Mouse (Mus musculus): ENCODE data around the gene Mybpc2. TPM values are rescaled to one million over a fixed set of nuclear protein-coding genes. Genes with fewer than 3 reads are reported as not detected.

The Mybpc2 gene
- polyA plus RNA-seq, 1 experiment from 2014 or later, result 0.22 TPM

DNA sequence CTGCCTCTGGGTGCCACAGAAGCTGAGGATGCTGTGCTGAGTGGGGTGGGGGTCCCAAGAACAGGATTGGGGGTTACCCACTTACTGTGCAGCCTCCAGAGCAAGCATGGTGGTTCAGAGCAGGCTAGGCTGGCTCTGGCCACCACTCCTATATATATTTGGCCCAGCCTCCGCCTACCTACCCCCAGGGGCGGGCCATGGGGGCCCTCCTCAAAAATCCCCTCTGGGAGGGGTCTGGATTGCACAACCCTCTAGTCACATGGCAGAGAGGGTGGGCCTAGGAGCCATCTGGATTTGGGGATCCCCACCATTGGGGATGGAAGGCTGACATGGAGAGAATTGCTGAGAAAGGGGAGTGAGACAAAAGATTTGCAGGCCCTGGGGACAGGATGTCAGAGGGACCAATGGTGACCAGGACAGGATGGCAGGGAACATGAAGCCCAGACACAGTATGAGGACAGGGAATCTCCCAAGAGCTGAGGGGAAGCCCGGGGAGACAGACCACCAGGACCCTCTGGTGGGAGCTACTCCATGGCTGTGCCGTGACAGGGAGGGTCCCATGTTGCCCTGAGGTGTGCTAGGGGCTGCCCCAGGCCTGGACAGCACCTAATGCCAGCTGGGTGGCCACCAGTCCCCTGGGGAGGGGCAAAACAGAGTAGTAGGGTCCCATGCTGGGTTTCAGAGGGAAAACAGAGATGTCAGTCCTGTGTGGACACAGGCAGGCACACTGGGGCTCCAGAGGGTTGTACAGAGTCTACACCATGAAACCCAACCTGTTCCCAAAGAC lies 7.7 kb upstream of the Mybpc2 start, which contains the start of gene Spib:
TSS of gene Spib (minus strand) at position 126 of the 787 bp plus-strand sequence.
- Histone ChIP-seq H3K9ac (replicated peaks) (no peak within 1 kb of the TSS), H3K4me3 (no peak within 1 kb of the TSS), H3K36me3 (peaks cover 45% of the 10 kb centered on the region), H3K4me1 (peaks cover 10% of the 10 kb centered on the region), H3K4me2 (replicated peaks) (no peak within 1 kb of the TSS), H3K27ac (replicated peaks) (no peak within 1 kb of the TSS), H3K27me3 (peaks cover 31% of the 10 kb centered on the region), H3K9me3 (no peaks in the 10 kb centered on the region)
- 81% methylated on average over 4 of the region's 4 CpGs for WGBS
- ATAC-seq (ENCODE audit: low FRiP score, low read depth), result no peak

- no peak overlapping the region for H3K9ac ChIP-seq (replicated peaks)
- peaks cover 36% of the 10 kb centered on the region for H3K36me3 ChIP-seq
- H3K27ac ChIP-seq (replicated peaks), result no peak overlapping the region
- H3K4me1 ChIP-seq, result peaks cover 10% of the 10 kb centered on the region
- ATAC-seq (ENCODE audit: low FRiP score, low read depth), result no peak
- no peak overlapping the region for H3K4me2 ChIP-seq (replicated peaks)
- 44% methylated on average over 4 of the region's 5 CpGs for WGBS
- no peaks in the 10 kb centered on the region for H3K9me3 ChIP-seq
- peaks cover 40% of the 10 kb centered on the region for H3K27me3 ChIP-seq
- no peak overlapping the region for H3K4me3 ChIP-seq
These were observed 6.8 kb upstream of the Mybpc2 start for GRCm38 (mm10) chr7:44531207-44531606.

DNA sequence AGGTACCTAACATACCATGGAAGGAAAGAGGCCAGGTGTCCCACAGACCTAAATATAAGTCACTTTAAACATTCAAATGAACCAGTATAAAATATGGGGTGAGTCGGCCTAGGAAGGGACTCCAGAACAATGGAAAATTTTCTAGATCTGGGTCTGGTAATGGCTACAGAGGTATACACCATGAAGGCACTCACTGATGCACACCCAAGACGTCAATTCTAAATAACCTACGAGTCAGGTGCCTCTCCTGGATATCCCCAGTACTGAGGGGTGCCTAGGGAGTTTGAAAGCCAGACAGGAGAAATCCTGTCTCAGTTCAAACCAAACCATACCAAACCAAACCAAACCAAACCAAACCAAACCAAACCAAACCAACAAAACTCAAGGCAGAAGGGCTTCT lies 6.1 kb upstream of the Mybpc2 start:
- no peaks in the 10 kb centered on the region for H3K9me3 ChIP-seq
- no peak overlapping the region for H3K4me2 ChIP-seq (replicated peaks)
- H3K36me3 ChIP-seq, result peaks cover 29% of the 10 kb centered on the region
- peaks cover 11% of the 10 kb centered on the region for H3K4me1 ChIP-seq
- no peak overlapping the region for H3K27ac ChIP-seq (replicated peaks)
- H3K9ac ChIP-seq (replicated peaks), result no peak overlapping the region
- no peak overlapping the region for H3K4me3 ChIP-seq
- 88% methylated on average over 3 of the region's 3 CpGs for WGBS
- ATAC-seq (ENCODE audit: low FRiP score, low read depth), result no peak
- H3K27me3 ChIP-seq, result peaks cover 47% of the 10 kb centered on the region

DNA sequence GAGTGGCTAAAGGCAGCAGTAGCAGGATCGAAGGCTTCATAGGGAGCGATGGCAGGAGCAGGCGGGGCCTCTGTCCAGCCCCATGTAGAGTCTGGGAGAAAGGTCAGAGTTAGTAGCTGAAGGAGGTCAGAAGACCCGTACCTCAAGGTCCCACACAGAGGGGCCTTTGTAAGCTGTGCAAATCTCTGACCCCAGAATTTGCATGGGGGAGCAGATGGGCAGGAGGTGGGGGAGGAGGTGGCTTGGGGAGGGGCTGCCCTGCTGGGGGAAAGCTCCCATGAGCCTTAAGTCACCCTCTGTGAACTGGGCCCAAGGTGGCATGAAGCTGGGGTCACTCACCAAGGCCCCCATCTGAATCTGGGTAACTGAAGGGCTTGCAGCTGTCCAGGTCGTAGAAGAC lies 5.1 kb upstream of the Mybpc2 start:
- Histone ChIP-seq H3K4me2 (replicated peaks) (no peak overlapping the region), H3K9me3 (no peaks in the 10 kb centered on the region), H3K4me1 (peaks cover 16% of the 10 kb centered on the region), H3K27ac (replicated peaks) (no peak overlapping the region), H3K4me3 (no peak overlapping the region), H3K27me3 (peaks cover 57% of the 10 kb centered on the region), H3K36me3 (peaks cover 19% of the 10 kb centered on the region), H3K9ac (replicated peaks) (no peak overlapping the region)
- WGBS, result 61% methylated on average over 5 of the region's 5 CpGs
- no peak for ATAC-seq (ENCODE audit: low FRiP score, low read depth)

- H3K36me3 ChIP-seq, result peaks cover 4% of the 10 kb centered on the region; the same call in 1 of the 2 replicates
- peak overlapping the region; percentile 59 for H3K4me2 ChIP-seq (replicated peaks)
- 6% methylated on average over 39 of the region's 40 CpGs for WGBS
- no peak overlapping the region for H3K27ac ChIP-seq (replicated peaks)
- H3K4me1 ChIP-seq, result peaks cover 16% of the 10 kb centered on the region
- peak overlapping the region; percentile 24 for H3K9ac ChIP-seq (replicated peaks)
- H3K9me3 ChIP-seq, result no peaks in the 10 kb centered on the region
- peaks cover 75% of the 10 kb centered on the region for H3K27me3 ChIP-seq
- peak; percentile 13; the same call in 1 of the 2 replicates for ATAC-seq (ENCODE audit: low FRiP score, low read depth)
- H3K4me3 ChIP-seq, result peak overlapping the region; percentile 36
These were observed 3.3 kb upstream of the Mybpc2 start for GRCm38 (mm10) chr7:44527483-44528398.

DNA sequence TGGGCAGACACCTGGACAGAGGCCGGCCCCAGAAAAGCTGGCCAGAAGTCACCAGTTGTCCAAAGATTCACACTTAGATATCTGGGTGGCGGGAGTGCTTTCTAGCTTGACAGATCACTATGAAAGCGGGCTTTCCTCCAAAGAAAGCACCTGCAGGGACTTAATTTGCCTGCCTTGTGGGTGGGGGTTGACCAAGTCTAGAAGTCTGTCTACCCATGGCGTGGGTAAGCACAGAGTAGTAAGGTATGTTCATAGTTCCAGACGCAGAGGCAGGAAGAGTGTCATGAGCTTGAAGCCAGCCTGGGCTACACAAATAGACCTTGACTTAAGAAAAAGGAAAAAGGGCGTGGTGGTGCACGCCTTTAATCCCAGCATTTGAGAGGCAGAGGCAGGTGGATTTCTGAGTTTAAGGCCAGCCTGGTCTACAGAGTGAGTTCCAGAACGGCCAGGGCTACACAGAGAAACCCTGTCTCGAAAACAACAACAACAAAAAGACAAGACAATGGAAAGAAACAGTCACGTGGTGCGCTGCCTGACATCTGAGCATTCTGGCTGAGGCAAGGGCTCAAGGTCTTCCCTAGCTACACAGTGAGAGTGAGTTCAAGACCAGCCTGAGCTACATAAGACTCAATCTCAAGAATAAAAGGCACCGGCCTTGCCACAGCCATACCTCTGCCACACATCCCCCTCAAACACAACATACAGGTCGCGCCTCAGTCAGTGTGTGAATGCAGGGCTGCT lies 2.1 kb upstream of the Mybpc2 start:
- ATAC-seq (ENCODE audit: low FRiP score, low read depth), result no peak
- 86% methylated on average over 14 of the region's 14 CpGs for WGBS
- Histone ChIP-seq H3K27ac (replicated peaks) (no peak overlapping the region), H3K4me2 (replicated peaks) (no peak overlapping the region), H3K27me3 (peaks cover 86% of the 10 kb centered on the region), H3K9me3 (no peaks in the 10 kb centered on the region), H3K36me3 (no peaks in the 10 kb centered on the region), H3K4me3 (no peak overlapping the region), H3K9ac (replicated peaks) (no peak overlapping the region), H3K4me1 (peaks cover 16% of the 10 kb centered on the region)

GRCm38 (mm10) chr7:44525126-44525832 lies 823 bp upstream of the Mybpc2 start:
- Histone ChIP-seq H3K4me1 (peaks cover 16% of the 10 kb centered on the region), H3K27me3 (peaks cover 97% of the 10 kb centered on the region), H3K9ac (replicated peaks) (no peak overlapping the region; the same call in 1 of the 2 replicates), H3K27ac (replicated peaks) (no peak overlapping the region), H3K4me2 (replicated peaks) (0 out of 2 replicates have a peak overlapping the region, but pooled peaks have one; percentile 9), H3K36me3 (no peaks in the 10 kb centered on the region), H3K4me3 (no peak overlapping the region), H3K9me3 (no peaks in the 10 kb centered on the region)
- no peak for ATAC-seq (ENCODE audit: low FRiP score, low read depth)
- 20% methylated on average over 22 of the region's 22 CpGs for WGBS

DNA sequence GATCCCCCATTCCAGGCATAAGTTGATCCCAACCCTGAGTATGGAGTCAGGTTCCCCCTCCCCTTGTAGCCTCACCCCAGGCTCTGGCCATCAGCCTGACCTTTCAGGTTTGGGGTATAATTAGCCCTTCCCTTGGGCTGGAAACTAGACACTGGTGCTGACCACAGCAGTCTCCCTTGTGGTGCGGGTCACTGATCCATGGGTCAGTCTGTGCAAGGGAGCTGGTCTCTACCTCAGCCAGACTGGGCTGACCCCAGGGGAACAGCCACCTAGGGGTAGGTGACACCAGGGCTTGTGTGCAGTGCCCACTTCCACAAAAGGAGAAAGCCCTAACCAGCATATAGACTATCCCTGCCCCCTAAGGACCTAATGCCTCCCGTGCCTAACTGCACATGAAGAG lies 1.4 kb downstream of the Mybpc2 start:
- no peak for ATAC-seq (ENCODE audit: low FRiP score, low read depth)
- 81% methylated on average over 2 of the region's 2 CpGs for WGBS
- Histone ChIP-seq H3K9me3 (no peaks in the 10 kb centered on the region), H3K4me1 (peaks cover 13% of the 10 kb centered on the region), H3K9ac (replicated peaks) (no peak overlapping the region), H3K27me3 (peaks cover 81% of the 10 kb centered on the region), H3K36me3 (no peaks in the 10 kb centered on the region), H3K4me3 (no peak overlapping the region), H3K27ac (replicated peaks) (no peak overlapping the region), H3K4me2 (replicated peaks) (no peak overlapping the region)

- WGBS, result 3% methylated on average over 20 of the region's 20 CpGs
- Histone ChIP-seq H3K27ac (replicated peaks) (no peak overlapping the region), H3K9me3 (no peaks in the 10 kb centered on the region), H3K36me3 (no peaks in the 10 kb centered on the region), H3K4me2 (replicated peaks) (peak overlapping the region; percentile 31), H3K27me3 (peaks cover 68% of the 10 kb centered on the region), H3K4me3 (no peak overlapping the region), H3K4me1 (peaks cover 6% of the 10 kb centered on the region; the same call in 1 of the 2 replicates), H3K9ac (replicated peaks) (0 out of 2 replicates have a peak overlapping the region, but pooled peaks have one; percentile 3)
- ATAC-seq (ENCODE audit: low FRiP score, low read depth), result 0 out of 2 replicates have a peak, but pooled peaks have one; percentile 27
These were observed 2.7 kb downstream of the Mybpc2 start for GRCm38 (mm10) chr7:44521710-44522109.

- H3K36me3 ChIP-seq, result no peaks in the 10 kb centered on the region
- H3K9ac ChIP-seq (replicated peaks), result no peak overlapping the region
- no peak overlapping the region for H3K4me3 ChIP-seq
- WGBS, result 64% methylated on average over 3 of the region's 3 CpGs
- ATAC-seq (ENCODE audit: low FRiP score, low read depth), result no peak
- H3K4me1 ChIP-seq, result peaks cover 6% of the 10 kb centered on the region; the same call in 1 of the 2 replicates
- H3K4me2 ChIP-seq (replicated peaks), result no peak overlapping the region
- H3K9me3 ChIP-seq, result no peaks in the 10 kb centered on the region
- no peak overlapping the region for H3K27ac ChIP-seq (replicated peaks)
- H3K27me3 ChIP-seq, result peaks cover 65% of the 10 kb centered on the region
These were observed 3.5 kb downstream of the Mybpc2 start for GRCm38 (mm10) chr7:44520990-44521389.

Measured in midbrain, embryonic 12.5 days (tissue).